Mouse (Mus musculus): Measurements from ENCODE around the gene Taf3. TPM values are rescaled to one million over a fixed set of nuclear protein-coding genes. Genes with fewer than 3 reads are reported as not detected.

The Taf3 gene
- total and polyA plus RNA-seq, 3 experiments: 7.1 to 13.3 (median 10.6) TPM

DNA sequence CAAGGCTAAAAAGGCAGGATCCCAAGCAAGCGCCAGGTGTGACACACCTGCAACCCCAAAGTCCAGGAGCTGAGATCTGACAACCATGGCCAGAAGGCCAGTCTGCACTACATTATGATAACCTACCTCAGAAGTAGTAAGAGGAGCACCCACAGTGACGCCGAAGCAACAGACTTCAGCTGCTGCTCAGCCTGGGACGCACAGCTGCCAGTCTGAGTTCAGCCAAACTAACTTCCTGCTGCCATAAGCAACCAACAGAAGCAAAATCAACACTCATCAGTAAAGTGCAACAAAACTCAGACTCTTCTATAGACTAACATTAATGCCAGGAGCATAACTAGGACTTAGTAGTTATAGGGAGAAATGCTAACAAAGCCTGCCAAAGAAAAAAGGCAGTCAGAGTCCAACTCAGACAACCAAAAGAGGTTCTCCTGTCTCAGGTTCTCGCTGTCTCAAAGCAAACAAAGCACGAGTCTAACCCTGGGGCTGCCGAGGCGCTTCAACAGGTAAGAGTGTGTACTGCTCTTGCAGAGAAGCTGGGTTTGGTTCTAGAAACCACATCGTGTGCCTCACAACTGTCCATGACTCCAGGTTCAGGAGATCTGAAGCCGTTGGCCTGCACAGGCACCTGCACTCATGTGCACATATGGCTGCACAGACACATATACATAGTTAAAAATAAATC, 33.3 kb downstream of the Taf3 start:
- no peak for DNase-seq

DNA sequence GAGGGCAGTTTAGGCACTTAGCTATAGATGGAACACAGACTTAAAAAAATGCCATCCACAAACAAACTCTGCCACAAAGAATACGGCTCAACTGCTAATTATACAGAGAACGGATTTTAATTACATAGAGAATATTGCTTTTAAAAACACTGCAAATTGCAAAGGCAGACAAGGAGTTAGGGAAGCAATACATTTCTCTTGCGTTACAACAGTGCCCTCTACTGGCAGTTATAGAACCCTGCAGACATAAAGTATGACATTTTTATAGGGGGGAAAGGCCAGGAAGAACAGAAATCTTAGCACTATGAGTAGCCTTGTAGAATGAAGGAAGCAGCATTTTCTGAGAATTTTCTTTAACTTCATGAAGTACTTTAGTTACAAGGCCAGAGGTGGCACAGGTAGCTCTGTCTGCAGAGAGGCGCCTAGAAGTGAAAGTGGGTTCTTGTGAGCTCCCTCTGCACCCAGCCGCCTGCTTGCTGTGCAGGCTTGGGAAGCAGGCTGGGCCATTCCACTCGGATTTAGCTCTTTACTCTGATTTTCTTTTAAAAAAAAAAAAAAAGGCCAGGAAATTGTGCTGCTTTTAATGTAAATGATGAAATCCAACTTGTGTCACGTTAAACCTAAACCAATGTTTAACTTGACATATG, 38.0 kb downstream of the Taf3 start:
- peak; percentile 15 for DNase-seq

GRCm38 (mm10) chr2:10009671-10010254, 38.6 kb downstream of the Taf3 start:
- peak; percentile 50 for DNase-seq

GRCm38 (mm10) chr2:10008593-10008992, 39.8 kb downstream of the Taf3 start:
- no peak for DNase-seq

DNA sequence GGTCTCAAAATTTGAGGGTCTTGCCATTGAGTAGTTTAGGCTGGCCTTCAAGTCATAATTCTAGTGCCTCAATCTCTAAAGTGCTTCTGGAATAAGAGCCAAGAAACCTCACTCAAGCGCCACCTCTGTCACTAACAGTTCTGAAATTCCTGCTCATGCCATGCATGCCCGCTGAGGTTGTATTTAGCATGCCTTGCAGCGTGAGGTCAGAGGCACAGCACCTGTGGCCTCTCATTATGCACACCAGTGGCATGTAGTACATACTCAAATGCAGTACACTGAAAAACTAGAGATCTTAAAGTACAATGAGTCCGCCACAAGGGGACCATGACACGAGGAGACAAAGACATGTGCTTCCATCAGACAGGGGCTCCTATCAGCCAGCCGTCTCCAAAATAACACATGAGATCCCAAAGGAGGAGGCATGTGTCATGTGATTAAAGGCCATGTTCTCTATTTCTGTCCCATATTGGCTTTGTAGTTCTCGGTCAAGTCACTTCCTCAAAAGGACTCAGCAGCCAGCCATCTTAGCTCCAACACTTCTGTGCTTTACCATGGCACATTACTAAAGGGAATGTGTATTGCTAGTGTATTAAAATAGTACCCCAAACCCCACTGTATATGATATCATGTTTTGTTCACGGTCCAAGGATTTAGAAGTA, 43.3 kb downstream of the Taf3 start:
- no peak for DNase-seq

DNA sequence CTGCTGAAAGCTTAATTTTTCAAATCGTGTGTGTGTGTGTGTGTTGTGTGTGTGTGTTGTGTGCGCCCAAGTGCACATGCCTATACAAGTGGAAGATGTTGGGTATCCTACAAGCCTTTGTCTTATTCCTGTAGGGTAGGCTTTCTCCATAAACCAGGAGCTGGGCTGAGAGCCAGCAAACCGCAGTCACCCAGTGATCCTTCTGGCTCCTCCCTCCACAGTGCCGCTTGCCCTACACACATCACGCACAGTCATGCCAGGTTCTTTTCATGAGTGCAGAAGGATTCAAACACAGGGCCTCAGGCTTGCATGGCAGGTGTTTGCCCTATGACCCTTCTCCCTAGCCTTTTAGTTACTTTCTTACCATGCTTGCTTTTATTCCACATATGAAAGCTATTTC, 45.0 kb downstream of the Taf3 start:
- peak; percentile 28 for DNase-seq

- no peak for DNase-seq
Observed at GRCm38 (mm10) chr2:10001591-10001990, 46.8 kb downstream of the Taf3 start.

DNA sequence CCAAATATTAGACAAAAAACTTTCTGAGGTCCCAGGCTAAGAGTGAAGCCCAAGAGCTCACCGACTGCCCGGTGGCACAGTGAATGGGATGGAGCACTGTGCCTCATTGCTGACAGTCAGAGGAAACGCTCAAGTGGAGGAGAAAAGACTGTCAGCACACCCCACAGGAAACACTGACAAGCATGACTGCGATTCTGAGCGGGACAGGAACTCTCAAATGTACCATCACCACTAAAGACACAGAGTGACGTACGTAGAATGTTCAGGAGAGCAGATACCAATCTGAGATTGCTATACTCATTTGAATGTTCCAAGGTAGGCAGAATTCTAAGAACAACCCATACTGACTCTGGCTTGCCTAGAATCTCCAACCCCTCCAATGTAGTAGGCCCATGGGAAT, 50.9 kb downstream of the Taf3 start:
- DNase-seq: no peak

- no peak for DNase-seq
Observed at GRCm38 (mm10) chr2:9996111-9996510, 52.3 kb downstream of the Taf3 start.

DNA sequence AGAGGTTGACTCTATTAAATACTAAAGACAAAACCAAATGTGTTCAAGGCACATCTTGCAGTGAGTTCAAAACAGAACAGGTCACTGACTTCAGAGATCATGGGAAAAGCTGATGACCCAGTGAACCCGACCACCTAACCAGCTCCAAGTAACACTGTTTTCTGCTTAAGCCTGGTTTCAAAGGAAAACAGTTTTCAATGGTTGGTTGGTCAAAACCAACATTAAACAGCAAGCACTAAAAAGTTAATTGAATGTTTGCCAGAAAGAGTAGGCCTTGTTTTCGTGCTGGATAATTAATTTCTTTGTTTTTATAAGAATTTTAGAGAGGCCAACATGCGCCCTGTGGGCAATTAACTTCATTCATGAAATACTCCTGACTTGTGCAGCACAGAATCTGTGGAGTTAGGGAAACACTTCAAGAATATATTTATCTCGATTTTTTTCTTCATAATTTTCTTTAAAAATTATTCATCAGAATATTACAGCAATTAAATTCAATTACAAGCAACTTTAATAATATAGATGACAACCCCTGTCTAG, 57.6 kb downstream of the Taf3 start:
- no peak for DNase-seq

DNA sequence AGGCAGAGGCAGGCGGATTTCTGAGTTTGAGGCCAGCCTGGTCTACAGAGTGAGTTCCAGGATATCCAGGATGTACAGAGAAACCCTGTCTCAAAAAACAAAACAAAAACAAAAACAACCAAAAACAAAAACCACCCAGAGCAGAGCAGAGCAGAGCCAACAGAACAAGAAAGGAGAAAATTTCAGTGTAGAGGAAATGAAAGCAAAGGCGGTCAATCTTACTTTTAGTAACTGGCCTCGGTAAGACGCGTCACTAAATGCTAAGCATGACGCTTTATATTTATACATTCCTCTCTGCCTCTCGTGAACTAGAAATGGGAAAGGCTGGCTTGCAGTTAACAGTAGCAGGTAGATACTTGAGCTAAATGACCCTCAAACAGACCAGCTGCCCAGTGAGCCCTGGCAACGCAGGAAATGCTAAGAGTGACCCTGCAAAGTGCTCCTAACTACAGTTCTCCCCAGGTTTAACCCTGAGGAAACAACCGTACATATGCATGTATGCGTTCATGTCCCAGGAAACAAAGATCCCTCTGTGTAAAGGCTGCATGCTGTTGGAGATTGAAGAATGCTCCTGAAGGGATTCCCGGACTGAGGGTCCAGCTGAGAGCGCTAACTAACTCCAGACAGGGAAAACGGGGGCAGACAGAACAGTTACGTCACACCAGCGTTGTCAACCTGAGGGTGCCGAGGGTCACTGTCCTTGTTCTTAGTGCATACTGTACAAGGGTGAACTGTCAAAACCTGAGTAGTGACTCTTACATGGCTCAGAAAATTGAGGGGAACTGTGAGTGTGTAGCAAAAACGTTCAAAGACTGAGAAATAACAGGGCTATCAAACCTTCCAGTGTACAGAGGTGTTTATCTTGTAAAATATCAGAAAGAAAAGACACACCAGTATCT, 58.5 kb downstream of the Taf3 start:
- no peak for DNase-seq

- DNase-seq: no peak
Observed at GRCm38 (mm10) chr2:9988290-9988689, 60.1 kb downstream of the Taf3 start.

DNA sequence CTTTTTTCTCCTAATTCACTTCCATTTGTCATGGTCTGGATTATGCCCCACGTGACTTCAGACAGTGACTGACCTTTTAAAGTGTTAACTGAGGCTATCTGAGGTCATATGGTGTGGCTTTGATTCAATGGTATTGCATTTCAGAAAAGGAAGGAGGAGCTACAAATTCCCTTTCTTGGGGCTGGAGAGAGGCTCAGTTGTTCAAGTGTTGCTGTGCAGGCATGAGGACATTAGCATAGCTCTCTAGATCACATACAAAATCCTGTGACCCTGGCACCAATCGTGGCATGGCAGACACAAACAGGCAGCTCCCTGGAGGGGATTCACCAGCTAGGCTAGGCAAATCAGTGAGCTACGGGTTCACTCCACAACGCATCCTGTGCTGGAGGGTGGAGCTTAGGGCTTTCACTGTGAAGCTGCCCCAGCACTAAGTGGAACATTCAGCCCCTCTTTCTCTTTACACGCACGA, 62.4 kb downstream of the Taf3 start:
- peak; percentile 23 for DNase-seq

DNA sequence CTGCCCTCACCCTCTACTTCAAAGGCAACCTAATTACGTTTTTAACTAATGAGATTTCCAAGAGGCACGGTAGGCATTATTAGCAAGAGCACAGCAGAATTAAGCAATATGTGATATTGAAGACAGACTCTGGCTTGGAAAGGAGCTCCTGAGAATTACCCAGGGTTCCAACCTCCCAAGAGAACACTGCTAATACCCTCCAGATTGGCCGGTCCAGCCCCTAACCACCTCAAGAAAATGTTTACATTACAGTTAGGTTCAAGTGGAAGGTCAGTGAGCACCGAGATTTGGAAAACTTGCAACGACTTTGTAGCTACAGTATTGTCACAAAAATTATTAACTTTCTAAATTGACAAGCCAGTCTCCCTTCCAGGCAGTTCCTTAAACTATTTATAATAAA, 66.0 kb downstream of the Taf3 start:
- no peak for DNase-seq

DNA sequence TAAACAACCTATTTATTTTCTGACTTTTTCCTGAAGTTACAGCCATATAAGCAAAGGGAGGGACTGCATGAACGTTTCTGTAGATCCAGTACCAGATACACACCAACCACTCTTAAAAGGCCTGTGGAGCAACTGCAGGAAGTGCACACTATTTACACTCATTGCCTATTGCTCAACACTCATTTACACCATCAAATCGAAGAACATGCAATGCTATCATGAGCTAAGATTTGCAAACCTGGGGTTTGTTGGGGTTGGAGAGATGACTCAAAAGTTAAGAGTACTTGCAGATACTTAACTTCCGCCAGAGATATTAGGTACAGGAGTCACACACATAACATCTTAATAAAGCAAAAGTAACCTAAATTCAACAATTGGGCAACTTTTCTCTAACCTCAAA, 76.5 kb downstream of the Taf3 start:
- no peak for DNase-seq

GRCm38 (mm10) chr2:9970579-9970978, 77.8 kb downstream of the Taf3 start:
- DNase-seq: no peak

DNA sequence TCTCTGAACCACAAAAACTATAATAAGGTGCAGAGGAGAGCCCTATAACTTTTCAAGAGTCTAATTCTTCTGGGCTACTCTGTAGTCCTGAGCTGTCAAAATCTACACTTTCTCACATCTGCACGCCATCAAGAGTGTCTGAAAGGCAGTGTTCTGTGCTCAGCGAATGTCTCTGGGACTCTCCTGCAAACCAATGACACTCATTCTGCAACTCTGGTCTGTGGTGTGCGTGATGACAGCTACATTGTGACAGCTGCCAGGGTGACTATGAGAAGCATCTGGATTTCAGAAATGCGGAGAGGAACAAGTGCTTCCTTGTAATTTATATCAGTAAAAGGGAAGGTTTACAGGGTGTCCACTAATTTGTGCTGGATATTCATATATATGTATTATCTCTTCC, 78.2 kb downstream of the Taf3 start:
- DNase-seq: no peak

DNA sequence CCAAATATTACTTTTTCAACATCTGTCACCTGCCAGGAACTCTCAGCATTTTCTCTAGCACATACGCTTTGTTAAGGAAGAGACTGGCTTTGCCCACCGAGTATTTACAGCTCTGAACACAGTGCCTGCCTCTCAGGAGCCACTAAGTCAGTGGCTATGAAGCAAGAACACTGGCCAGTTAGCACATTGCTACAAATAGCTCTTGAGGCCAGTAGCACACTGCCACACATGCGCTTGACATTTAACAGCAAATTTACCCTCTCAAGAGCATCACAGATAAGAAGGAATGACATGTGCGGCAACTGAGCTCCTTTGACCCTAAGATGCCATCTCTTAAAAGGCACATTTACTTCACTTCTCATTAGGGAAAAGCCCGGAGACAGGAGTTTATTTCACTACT, 78.7 kb downstream of the Taf3 start:
- DNase-seq: no peak

- DNase-seq: no peak
Observed at GRCm38 (mm10) chr2:9966634-9967033, 81.8 kb downstream of the Taf3 start.

DNA sequence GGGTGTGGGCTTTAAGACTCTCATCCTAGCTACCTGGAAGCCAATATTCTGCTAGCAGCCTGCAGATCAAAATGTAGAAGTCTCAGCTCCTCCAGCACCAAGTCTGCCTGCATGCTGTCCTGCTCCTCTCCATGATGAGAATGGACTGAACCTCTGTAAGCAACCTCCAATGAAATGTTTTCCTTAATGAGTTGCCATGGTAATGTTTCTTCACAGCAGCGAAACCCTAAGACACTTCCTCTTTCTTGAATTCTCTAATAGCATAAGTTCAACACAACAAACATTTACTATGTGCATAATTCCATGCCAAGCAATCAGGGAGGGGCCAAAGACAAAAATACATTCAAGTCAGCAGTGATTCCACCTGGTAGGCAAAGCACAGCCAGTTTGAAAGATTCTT, 82.8 kb downstream of the Taf3 start:
- no peak for DNase-seq

- no peak for DNase-seq
Observed at GRCm38 (mm10) chr2:9962871-9963270, 85.5 kb downstream of the Taf3 start.

DNA sequence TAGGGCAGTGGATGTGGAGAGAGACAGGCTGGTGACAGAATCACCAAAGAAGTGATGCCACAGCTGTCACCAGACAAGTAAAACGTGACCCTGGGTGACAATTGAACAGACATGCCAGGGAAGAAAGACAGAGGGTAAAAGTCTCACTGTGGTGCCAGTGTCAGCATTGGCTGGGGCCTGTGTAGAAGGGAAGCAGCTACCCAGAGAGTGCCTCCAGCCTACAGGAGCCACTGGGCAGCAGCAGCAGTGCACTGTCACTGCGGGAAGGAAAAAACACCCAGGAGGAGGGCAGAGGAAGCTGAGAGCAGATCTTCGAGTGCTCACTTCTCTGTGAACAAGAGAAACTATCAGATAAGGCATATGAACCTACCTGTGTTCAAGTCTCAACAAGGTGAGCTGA, 86.7 kb downstream of the Taf3 start:
- no peak for DNase-seq
